Mouse (Mus musculus) testis, adult 2 months (tissue): ENCODE measurements around the gene Ropn1.

Experiments
- CTCF ChIP-seq: fragments of 200-500 bp; IDR thresholded peaks from 2 replicates; pipeline ENCODE4 v1.5.1; 2012; ENCODE audit warnings: low read depth, mild to moderate bottlenecking, inconsistent platforms, low read length, moderate library complexity; ENCODE audit not compliant: control insufficient read depth, insufficient read depth, insufficient replicate concordance
- POLR2A ChIP-seq: fragments of 200-500 bp; IDR thresholded peaks from 2 replicates; pipeline ENCODE4 v1.6.1; 2012; ENCODE audit warnings: low read depth, mild to moderate bottlenecking, inconsistent platforms, low read length, moderate library complexity; ENCODE audit not compliant: control insufficient read depth

GRCm38 (mm10) chr16:34671966-34672365 is 22.2 kb downstream of the Ropn1 start:
- no peak for TF ChIP-seq CTCF
- TF ChIP-seq POLR2A, result no peak
